Mouse (Mus musculus) intestine, embryonic 15.5 days (tissue): ENCODE measurements around the gene Mpeg1. TPM values are rescaled to one million over a fixed set of nuclear protein-coding genes. Genes with fewer than 3 reads are reported as not detected.

Source experiments
- ATAC-seq: fragments of 200-750 bp; cut with Nextera tagmentation; 2 replicates; pipeline ENCODE4 v1.8.0; 2017; ENCODE audit warnings: moderate TSS enrichment, moderate library complexity
- H3K27ac ChIP-seq: fragments of 300-500 bp; sonication (generic); 2 replicates; pipeline ENCODE4 v1.5.1; 2015; ENCODE audit warnings: mild to moderate bottlenecking, inconsistent platforms
- H3K27me3 ChIP-seq: fragments of 300-500 bp; sonication (generic); replicated peaks from 2 replicates; pipeline ENCODE4 v1.6.1; 2015; ENCODE audit warnings: inconsistent platforms
- H3K36me3 ChIP-seq: fragments of 300-500 bp; sonication (generic); 2 replicates; pipeline ENCODE4 v1.6.1; 2015; ENCODE audit warnings: inconsistent platforms
- H3K4me1 ChIP-seq: fragments of 300-500 bp; sonication (generic); replicated peaks from 2 replicates; pipeline ENCODE4 v1.6.1; 2015; ENCODE audit warnings: inconsistent platforms
- H3K4me2 ChIP-seq: fragments of 300-500 bp; sonication (generic); replicated peaks from 2 replicates; pipeline ENCODE4 v1.6.1; 2015; ENCODE audit warnings: mild to moderate bottlenecking, inconsistent platforms
- H3K4me3 ChIP-seq: fragments of 300-500 bp; sonication (generic); replicated peaks from 2 replicates; pipeline ENCODE4 v1.5.1; 2015; ENCODE audit warnings: inconsistent platforms
- H3K9ac ChIP-seq: fragments of 300-500 bp; sonication (generic); 2 replicates; pipeline ENCODE4 v1.6.1; 2015; ENCODE audit warnings: inconsistent platforms
- H3K9me3 ChIP-seq: fragments of 300-500 bp; sonication (generic); 2 replicates; pipeline ENCODE4 v1.6.1; 2016; ENCODE audit warnings: inconsistent platforms
- WGBS: fragments of 180-500 bp; shearing (Covaris S2); methylation state at CpG from one replicate; pipeline ENCODE4 v1.1.7; 2015; 5-methylcytosine and 5-hydroxymethylcytosine counted together
- polyA plus RNA-seq: library from polyadenylated mRNA; unstranded; fragments of >200 nt; fragmentation: Nextera tagmentation; extraction: Ambion mirVana; gene quantifications from 2 replicates; pipeline ENCODE4 v1.2.1, GENCODE M21; 2015

Mpeg1 gene
- polyA plus RNA-seq, 1 experiment from 2014 or later, result 0.98 TPM

GRCm38 (mm10) chr19:12471866-12472265 is 11.3 kb downstream of the Mpeg1 start:
- no peaks in the 10 kb centered on the region for H3K9me3 ChIP-seq
- no peak overlapping the region for H3K27ac ChIP-seq
- 61% methylated on average over 3 of the region's 3 CpGs for WGBS
- no peak overlapping the region for H3K4me3 ChIP-seq
- no peak overlapping the region for H3K4me2 ChIP-seq
- ATAC-seq, result no peak
- H3K36me3 ChIP-seq, result peaks cover 13% of the 10 kb centered on the region
- no peaks in the 10 kb centered on the region for H3K27me3 ChIP-seq
- H3K9ac ChIP-seq, result no peak overlapping the region
- peaks cover 15% of the 10 kb centered on the region for H3K4me1 ChIP-seq

GRCm38 (mm10) chr19:12472381-12472976 is 11.9 kb downstream of the Mpeg1 start:
- no peaks in the 10 kb centered on the region for H3K27me3 ChIP-seq
- H3K9ac ChIP-seq, result no peak overlapping the region
- no peak overlapping the region for H3K27ac ChIP-seq
- H3K4me2 ChIP-seq, result no peak overlapping the region
- peaks cover 13% of the 10 kb centered on the region for H3K36me3 ChIP-seq
- WGBS, result 70% methylated on average over 5 of the region's 5 CpGs
- peaks cover 16% of the 10 kb centered on the region for H3K4me1 ChIP-seq
- H3K4me3 ChIP-seq, result no peak overlapping the region
- ATAC-seq, result no peak
- H3K9me3 ChIP-seq, result no peaks in the 10 kb centered on the region

GRCm38 (mm10) chr19:12473201-12473641 is 12.6 kb downstream of the Mpeg1 start:
- ATAC-seq, result no peak
- H3K4me1 ChIP-seq, result peaks cover 16% of the 10 kb centered on the region
- WGBS, result 73% methylated on average over 4 of the region's 4 CpGs

GRCm38 (mm10) chr19:12473951-12474350 is 13.4 kb downstream of the Mpeg1 start:
- Histone ChIP-seq H3K4me2 (no peak overlapping the region), H3K27ac (no peak overlapping the region), H3K36me3 (peaks cover 6% of the 10 kb centered on the region; the same call in 1 of the 2 replicates), H3K4me1 (peaks cover 16% of the 10 kb centered on the region), H3K9ac (no peak overlapping the region), H3K9me3 (no peaks in the 10 kb centered on the region), H3K27me3 (no peaks in the 10 kb centered on the region), H3K4me3 (no peak overlapping the region)
- WGBS, result 87% methylated on average over 4 of the region's 4 CpGs
- no peak for ATAC-seq

More at GRCm38 (mm10) chr19:12473201-12473641, 12.6 kb downstream of the Mpeg1 start:
- no peaks in the 10 kb centered on the region for H3K27me3 ChIP-seq
- no peaks in the 10 kb centered on the region for H3K9me3 ChIP-seq
- peaks cover 11% of the 10 kb centered on the region; the same call in 1 of the 2 replicates for H3K36me3 ChIP-seq
- H3K4me3 ChIP-seq, result no peak overlapping the region
- H3K9ac ChIP-seq, result no peak overlapping the region
- H3K4me2 ChIP-seq, result no peak overlapping the region
- H3K27ac ChIP-seq, result no peak overlapping the region

- Histone ChIP-seq H3K36me3 (peaks cover 5% of the 10 kb centered on the region; the same call in 1 of the 2 replicates), H3K27me3 (no peaks in the 10 kb centered on the region), H3K27ac (peak overlapping the region; percentile 71), H3K9ac (peak overlapping the region; percentile 9; the same call in 1 of the 2 replicates), H3K4me1 (peaks cover 16% of the 10 kb centered on the region), H3K9me3 (no peaks in the 10 kb centered on the region), H3K4me2 (no peak overlapping the region), H3K4me3 (no peak overlapping the region)
- WGBS, result 50% methylated on average over 15 of the region's 15 CpGs
- peak; percentile 92 for ATAC-seq
These were observed 15.0 kb downstream of the Mpeg1 start for GRCm38 (mm10) chr19:12475380-12476250.

- H3K9ac ChIP-seq, result no peak overlapping the region
- WGBS, result 16% methylated on average over 5 of the region's 5 CpGs
- H3K4me2 ChIP-seq, result no peak overlapping the region
- H3K36me3 ChIP-seq, result peaks cover 9% of the 10 kb centered on the region; the same call in 1 of the 2 replicates
- H3K9me3 ChIP-seq, result no peaks in the 10 kb centered on the region
- H3K27me3 ChIP-seq, result no peaks in the 10 kb centered on the region
- H3K4me1 ChIP-seq, result peaks cover 16% of the 10 kb centered on the region
- H3K27ac ChIP-seq, result 0 out of 2 replicates have a peak overlapping the region, but pooled peaks have one; percentile 4
- ATAC-seq, result peak; percentile 48
- no peak overlapping the region for H3K4me3 ChIP-seq
These were observed 16.2 kb downstream of the Mpeg1 start for GRCm38 (mm10) chr19:12476721-12477270.

- peaks cover 19% of the 10 kb centered on the region; the same call in 1 of the 2 replicates for H3K36me3 ChIP-seq
- 90% methylated on average over 6 of the region's 6 CpGs for WGBS
- ATAC-seq, result no peak
These were observed 17.8 kb downstream of the Mpeg1 start for GRCm38 (mm10) chr19:12478369-12478768.

GRCm38 (mm10) chr19:12483782-12484181 is 23.2 kb downstream of the Mpeg1 start:
- no peak overlapping the region for H3K27ac ChIP-seq
- ATAC-seq, result no peak
- WGBS, result 62% methylated on average over 4 of the region's 4 CpGs

More at GRCm38 (mm10) chr19:12478369-12478768, 17.8 kb downstream of the Mpeg1 start:
- Histone ChIP-seq H3K27me3 (no peaks in the 10 kb centered on the region), H3K27ac (no peak overlapping the region), H3K9me3 (no peaks in the 10 kb centered on the region), H3K4me1 (peaks cover 16% of the 10 kb centered on the region), H3K4me2 (no peak overlapping the region), H3K4me3 (no peak overlapping the region), H3K9ac (no peak overlapping the region)

GRCm38 (mm10) chr19:12484210-12484609 is 23.6 kb downstream of the Mpeg1 start:
- no peak overlapping the region for H3K4me3 ChIP-seq
- WGBS, result 87% methylated on average over 4 of the region's 4 CpGs
- peaks cover 24% of the 10 kb centered on the region for H3K36me3 ChIP-seq
- no peaks in the 10 kb centered on the region for H3K9me3 ChIP-seq
- no peak overlapping the region for H3K4me2 ChIP-seq
- peaks cover 25% of the 10 kb centered on the region for H3K4me1 ChIP-seq
- H3K27ac ChIP-seq, result no peak overlapping the region
- H3K27me3 ChIP-seq, result no peaks in the 10 kb centered on the region
- ATAC-seq, result no peak
- H3K9ac ChIP-seq, result no peak overlapping the region

More at GRCm38 (mm10) chr19:12483782-12484181, 23.2 kb downstream of the Mpeg1 start:
- Histone ChIP-seq H3K9ac (no peak overlapping the region), H3K4me1 (peaks cover 23% of the 10 kb centered on the region), H3K4me3 (no peak overlapping the region), H3K27me3 (no peaks in the 10 kb centered on the region), H3K4me2 (no peak overlapping the region), H3K36me3 (peaks cover 24% of the 10 kb centered on the region), H3K9me3 (no peaks in the 10 kb centered on the region)

- peaks cover 25% of the 10 kb centered on the region for H3K4me1 ChIP-seq
- H3K36me3 ChIP-seq, result peaks cover 24% of the 10 kb centered on the region
- no peaks in the 10 kb centered on the region for H3K9me3 ChIP-seq
- H3K4me2 ChIP-seq, result no peak overlapping the region
- no peak for ATAC-seq
- 77% methylated on average over 13 of the region's 13 CpGs for whole genome bisulfite sequencing
- H3K27ac ChIP-seq, result no peak overlapping the region
- H3K9ac ChIP-seq, result no peak overlapping the region
- H3K27me3 ChIP-seq, result no peaks in the 10 kb centered on the region
- H3K4me3 ChIP-seq, result no peak overlapping the region
These were observed 24.6 kb downstream of the Mpeg1 start for GRCm38 (mm10) chr19:12485223-12485622.

- Histone ChIP-seq H3K9me3 (no peaks in the 10 kb centered on the region), H3K27ac (no peak overlapping the region), H3K27me3 (no peaks in the 10 kb centered on the region), H3K9ac (no peak overlapping the region), H3K4me2 (no peak overlapping the region), H3K36me3 (peaks cover 24% of the 10 kb centered on the region), H3K4me1 (peaks cover 29% of the 10 kb centered on the region), H3K4me3 (no peak overlapping the region)
- WGBS, result 68% methylated on average over 3 of the region's 3 CpGs
- ATAC-seq, result no peak
These were observed 25.1 kb downstream of the Mpeg1 start for GRCm38 (mm10) chr19:12485631-12486030.

- WGBS, result 59% methylated on average over 6 of the region's 6 CpGs
- Histone ChIP-seq H3K4me1 (peaks cover 29% of the 10 kb centered on the region), H3K4me3 (no peak overlapping the region), H3K9me3 (no peaks in the 10 kb centered on the region), H3K27ac (peak overlapping the region; percentile 24; the same call in 1 of the 2 replicates), H3K36me3 (peaks cover 29% of the 10 kb centered on the region), H3K9ac (no peak overlapping the region), H3K27me3 (no peaks in the 10 kb centered on the region), H3K4me2 (no peak overlapping the region)
- 0 out of 2 replicates have a peak, but pooled peaks have one; percentile 11 for ATAC-seq
These were observed 26.3 kb downstream of the Mpeg1 start for GRCm38 (mm10) chr19:12486875-12487274.
